Mouse (Mus musculus) cerebellum, adult 2 months (tissue): ENCODE measurements around the gene Dvl2. TPM values are rescaled to one million over a fixed set of nuclear protein-coding genes. Genes with fewer than 3 reads are reported as not detected.

Experiments
- DNase-seq, 2 experiments: peaks; one replicate each; pipeline ENCODE4 v3.0.0; 2021
- H3K27ac ChIP-seq: fragments of 200-500 bp; 2 replicates; pipeline ENCODE4 v1.5.1; 2012; ENCODE audit warnings: low read length, control low read depth, inconsistent platforms; ENCODE audit not compliant: insufficient read depth
- H3K27me3 ChIP-seq: fragments of 200-500 bp; 2 replicates; pipeline ENCODE4 v1.6.1; 2012; ENCODE audit warnings: inconsistent platforms, mild to moderate bottlenecking, low read length, moderate library complexity; ENCODE audit not compliant: control insufficient read depth, insufficient read depth
- H3K4me1 ChIP-seq: fragments of 200-500 bp; 2 replicates; pipeline ENCODE4 v1.6.1; 2011; ENCODE audit warnings: low read length; ENCODE audit not compliant: control insufficient read depth, insufficient read depth
- H3K4me3 ChIP-seq: fragments of 200-500 bp; replicated peaks from 2 replicates; pipeline ENCODE3; 2011; ENCODE audit warnings: mild to moderate bottlenecking, low read depth, low read length, control low read depth; ENCODE audit not compliant: insufficient read depth
- CTCF ChIP-seq: fragments of 200-500 bp; IDR thresholded peaks from 2 replicates; pipeline ENCODE4 v1.5.1; 2011; ENCODE audit warnings: low read depth, mild to moderate bottlenecking, control low read depth, low read length, moderate library complexity, borderline replicate concordance; ENCODE audit not compliant: insufficient read depth
- POLR2A ChIP-seq: fragments of 200-500 bp; IDR thresholded peaks from 2 replicates; pipeline ENCODE4 v1.6.1; 2011; ENCODE audit warnings: low read length, control low read depth, borderline replicate concordance; ENCODE audit not compliant: insufficient read depth
- WGBS: fragments of 180-500 bp; shearing (Covaris S2); methylation state at CpG from one replicate; pipeline ENCODE4 v1.1.7; 2018; 5-methylcytosine and 5-hydroxymethylcytosine counted together
- polyA plus RNA-seq: library from polyadenylated mRNA; depleted of rRNA; stranded (reverse); fragments of >200 nt; gene quantifications from 2 replicates; pipeline ENCODE4 v1.2.3, GENCODE M21; 2012; rRNA removed

Gene Dvl2
- polyA plus RNA-seq, 1 experiment = 27.2 TPM

DNA sequence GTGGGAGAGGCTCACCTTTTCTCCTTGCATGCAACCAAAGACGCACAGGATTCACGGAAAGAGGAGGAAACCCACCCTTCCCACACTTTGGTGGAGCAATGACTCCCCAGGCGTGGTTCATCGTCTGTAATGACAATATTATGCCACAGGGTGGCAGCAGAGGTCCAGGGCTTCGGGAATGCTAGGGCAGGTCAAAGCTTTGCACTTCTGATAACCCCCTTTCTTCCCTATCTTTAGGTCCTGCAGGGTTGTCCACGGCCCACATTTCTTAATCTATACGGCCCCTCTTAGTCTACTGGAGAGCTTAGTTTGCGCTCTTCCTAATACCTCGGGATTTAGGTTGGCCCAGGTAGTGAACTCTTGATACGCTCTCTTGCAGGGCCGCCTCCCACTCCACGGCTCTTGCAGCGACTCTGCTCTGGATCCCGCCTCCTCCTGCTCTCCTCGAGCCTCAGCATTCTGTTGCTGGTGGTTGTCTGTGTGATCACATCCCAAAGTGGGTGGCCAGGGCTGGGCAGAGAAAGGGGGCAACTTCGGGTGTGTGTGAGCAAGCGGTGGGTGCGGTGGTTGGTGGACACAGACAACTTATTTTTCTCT lies 55.3 kb downstream of the Dvl2 start:
- Histone ChIP-seq H3K27me3 (no peaks in the 10 kb centered on the region), H3K4me3 (no peak overlapping the region)

DNA sequence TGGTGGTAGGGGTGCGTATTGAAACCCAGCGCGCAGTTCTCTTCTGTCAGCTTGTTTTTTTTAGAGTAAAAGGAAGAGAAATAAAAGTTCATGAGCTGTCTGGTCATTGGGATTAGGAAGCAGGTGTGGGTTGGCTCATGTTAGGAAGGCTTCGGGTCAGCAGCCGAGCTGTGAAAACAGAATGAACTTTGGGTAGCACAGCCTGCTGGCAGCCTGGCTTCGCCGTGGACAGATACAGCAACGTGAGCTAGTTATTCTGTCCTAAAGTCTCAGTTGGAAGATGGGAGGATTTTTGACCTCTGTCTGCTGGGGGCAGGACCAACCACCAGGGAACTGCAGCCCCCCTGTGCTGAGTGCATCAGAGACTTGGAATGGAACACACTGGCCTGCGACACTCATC lies 57.4 kb downstream of the Dvl2 start:
- Histone ChIP-seq H3K27me3 (no peaks in the 10 kb centered on the region), H3K4me1 (peaks cover 7% of the 10 kb centered on the region), H3K27ac (no peak overlapping the region), H3K4me3 (no peak overlapping the region)
- 58% methylated on average over 9 of the region's 9 CpGs for WGBS
- TF ChIP-seq POLR2A (no peak), CTCF (no peak)
- no peak for DNase-seq

More for the DNA sequence above, 55.3 kb downstream of the Dvl2 start:
- WGBS = 24% methylated on average over 18 of the region's 18 CpGs
- Histone ChIP-seq H3K4me1 (peaks cover 7% of the 10 kb centered on the region), H3K27ac (no peak overlapping the region)
- DNase-seq = peak; percentile 67 to 81
- peak; percentile 95 for TF ChIP-seq CTCF
- TF ChIP-seq POLR2A = no peak

DNA sequence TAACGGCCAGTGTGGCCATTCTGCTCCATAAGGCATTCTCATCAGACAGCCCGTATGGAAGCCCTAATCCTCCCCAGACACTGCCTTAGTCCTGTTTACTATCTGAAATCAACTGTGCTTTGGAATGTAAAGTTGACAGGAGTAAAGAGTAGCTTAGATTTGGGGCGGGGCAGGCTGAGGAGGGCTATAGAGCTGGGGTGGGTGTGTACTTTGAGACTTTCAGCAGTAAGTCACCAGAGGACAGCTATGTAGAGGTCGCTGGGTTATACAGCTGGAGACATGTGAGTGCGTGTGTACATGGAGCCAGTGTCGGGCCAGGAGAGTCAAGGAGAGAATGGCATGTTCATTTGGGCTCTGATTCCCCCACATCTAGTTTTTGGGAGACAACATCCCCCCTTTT lies 59.5 kb downstream of the Dvl2 start:
- 77% methylated on average over 6 of the region's 6 CpGs for WGBS
- H3K27ac ChIP-seq = no peak overlapping the region
- TF ChIP-seq POLR2A (no peak), CTCF (no peak)
- no peaks in the 10 kb centered on the region for H3K27me3 ChIP-seq
- no peaks in the 10 kb centered on the region for H3K4me1 ChIP-seq
- no peak for DNase-seq
- no peak overlapping the region for H3K4me3 ChIP-seq

Other genes starting within 250 kb of the Dvl2 start
- gene Polr2a, start 242.0 kb upstream of the Dvl2 start, polyA plus RNA-seq = 35.3 and 42.3 TPM in 2 replicates
- not detected in 2 replicates for gene Slc35g3, start 238.6 kb upstream of the Dvl2 start, polyA plus RNA-seq
- gene Zbtb4, start 234.7 kb upstream of the Dvl2 start, polyA plus RNA-seq = 69.8 and 71.1 TPM in 2 replicates
- 1.6 and 2.9 TPM in 2 replicates for gene Chrnb1, start 204.7 kb upstream of the Dvl2 start, polyA plus RNA-seq
- 47.0 and 49.4 TPM in 2 replicates for gene Fgf11, start 198.7 kb upstream of the Dvl2 start, polyA plus RNA-seq
- 0.28 and 0.36 TPM in 2 replicates for gene Tmem102, start 195.0 kb upstream of the Dvl2 start, polyA plus RNA-seq
- gene Gm39566, start 185.3 kb upstream of the Dvl2 start, polyA plus RNA-seq = not detected in 2 replicates
- gene Spem2, start 182.1 kb upstream of the Dvl2 start, polyA plus RNA-seq = not detected in 2 replicates
- gene Spem1, start 178.4 kb upstream of the Dvl2 start, polyA plus RNA-seq = 1.4 TPM in 2 replicates
- 116 and 122 TPM in 2 replicates for gene Nlgn2, start 162.8 kb upstream of the Dvl2 start, polyA plus RNA-seq
- 200 and 210 TPM in 2 replicates for gene Tmem256, start 162.1 kb upstream of the Dvl2 start, polyA plus RNA-seq
- gene Plscr3, start 154.2 kb upstream of the Dvl2 start, polyA plus RNA-seq = 34.2 and 36.9 TPM in 2 replicates
- gene Tnk1, start 141.9 kb upstream of the Dvl2 start, polyA plus RNA-seq = 0.21 and 0.39 TPM in 2 replicates
- not detected in 2 replicates for gene Tmem95, start 122.6 kb upstream of the Dvl2 start, polyA plus RNA-seq
- 1.9 and 2.2 TPM in 2 replicates for gene Kctd11, start 119.2 kb upstream of the Dvl2 start, polyA plus RNA-seq
- 0.18 and 0.24 TPM in 2 replicates for gene Acap1, start 105.1 kb upstream of the Dvl2 start, polyA plus RNA-seq
- 0.36 and 0.43 TPM in 2 replicates for gene 2810408A11Rik, start 99.6 kb upstream of the Dvl2 start, polyA plus RNA-seq
- gene Neurl4, start 99.5 kb upstream of the Dvl2 start, polyA plus RNA-seq = 119 and 128 TPM in 2 replicates
- gene Gps2, start 86.7 kb upstream of the Dvl2 start, polyA plus RNA-seq = 78.9 and 87.5 TPM in 2 replicates
- 514 and 533 TPM in 2 replicates for gene Eif5a, start 78.6 kb upstream of the Dvl2 start, polyA plus RNA-seq
- gene Ybx2, start 64.8 kb upstream of the Dvl2 start, polyA plus RNA-seq = 16.5 and 16.8 TPM in 2 replicates
- gene Slc2a4, start 52.4 kb upstream of the Dvl2 start, polyA plus RNA-seq = 5.9 and 7.2 TPM in 2 replicates
- 0.33 TPM in 1 of 2 replicates, not detected in the other for gene Cldn7, start 35.8 kb upstream of the Dvl2 start, polyA plus RNA-seq
- 93.9 and 108 TPM in 2 replicates for gene Ctdnep1, start 19.4 kb upstream of the Dvl2 start, polyA plus RNA-seq
- gene Elp5, start 18.1 kb upstream of the Dvl2 start, polyA plus RNA-seq = 106 and 109 TPM in 2 replicates
- 344 and 366 TPM in 2 replicates for gene Gabarap, start 9.5 kb upstream of the Dvl2 start, polyA plus RNA-seq
- 41.8 and 44.4 TPM in 2 replicates for gene Phf23, start 4.8 kb upstream of the Dvl2 start, polyA plus RNA-seq
- 104 and 112 TPM in 2 replicates for gene Acadvl, start 14.8 kb downstream of the Dvl2 start, polyA plus RNA-seq
- 352 and 374 TPM in 2 replicates for gene Dlg4, start 16.3 kb downstream of the Dvl2 start, polyA plus RNA-seq
- 13.8 and 17.1 TPM in 2 replicates for gene Asgr1, start 53.5 kb downstream of the Dvl2 start, polyA plus RNA-seq
- 0.11 and 0.17 TPM in 2 replicates for gene Asgr2, start 92.0 kb downstream of the Dvl2 start, polyA plus RNA-seq
- 2.4 and 2.5 TPM in 2 replicates for gene Mgl2, start 129.7 kb downstream of the Dvl2 start, polyA plus RNA-seq
- 1.2 and 1.4 TPM in 2 replicates for gene Clec10a, start 155.6 kb downstream of the Dvl2 start, polyA plus RNA-seq
- 209 and 244 TPM in 2 replicates for gene Slc16a11, start 212.2 kb downstream of the Dvl2 start, polyA plus RNA-seq
- gene Slc16a13, start 220.5 kb downstream of the Dvl2 start, polyA plus RNA-seq = 8.8 and 11.3 TPM in 2 replicates
- gene Bcl6b, start 229.2 kb downstream of the Dvl2 start, polyA plus RNA-seq = 1.1 and 1.4 TPM in 2 replicates
- 94.0 and 96.5 TPM in 2 replicates for gene 0610010K14Rik, start 237.3 kb downstream of the Dvl2 start, polyA plus RNA-seq
- gene Gm21988, start 239.2 kb downstream of the Dvl2 start, polyA plus RNA-seq = 9.7 and 10.3 TPM in 2 replicates
- 359 TPM in 2 replicates for gene Rnasek, start 239.2 kb downstream of the Dvl2 start, polyA plus RNA-seq